Mouse (Mus musculus) layer of hippocampus, postnatal 10 days (tissue): Measurements from ENCODE around the gene Zfp819. TPM values are rescaled to one million over a fixed set of nuclear protein-coding genes. Genes with fewer than 3 reads are reported as not detected.
"Not testable (repeated sequence)": the region's sequence is repeated elsewhere in the genome, so short reads cannot be mapped to it uniquely, and the experiment has no call there.

ENCODE experiments used
- DNase-seq, 2 experiments: peaks; one replicate each; pipeline ENCODE4 v3.0.0; 2021; ENCODE audit warnings: low spot score in 2 of 2
- total RNA-seq, 2 experiments: library from RNA; stranded (reverse); gene quantifications; 2 replicates each; pipeline ENCODE4 v1.2.3; 2021

Gene Zfp819
- total RNA-seq, 2 experiments from 2014 or later: 0.36 TPM; not detected in 1

GRCm38 (mm10) chr7:43642587-43642986 lies 35.6 kb downstream of the Zfp819 start:
- DNase-seq: no peak

DNA sequence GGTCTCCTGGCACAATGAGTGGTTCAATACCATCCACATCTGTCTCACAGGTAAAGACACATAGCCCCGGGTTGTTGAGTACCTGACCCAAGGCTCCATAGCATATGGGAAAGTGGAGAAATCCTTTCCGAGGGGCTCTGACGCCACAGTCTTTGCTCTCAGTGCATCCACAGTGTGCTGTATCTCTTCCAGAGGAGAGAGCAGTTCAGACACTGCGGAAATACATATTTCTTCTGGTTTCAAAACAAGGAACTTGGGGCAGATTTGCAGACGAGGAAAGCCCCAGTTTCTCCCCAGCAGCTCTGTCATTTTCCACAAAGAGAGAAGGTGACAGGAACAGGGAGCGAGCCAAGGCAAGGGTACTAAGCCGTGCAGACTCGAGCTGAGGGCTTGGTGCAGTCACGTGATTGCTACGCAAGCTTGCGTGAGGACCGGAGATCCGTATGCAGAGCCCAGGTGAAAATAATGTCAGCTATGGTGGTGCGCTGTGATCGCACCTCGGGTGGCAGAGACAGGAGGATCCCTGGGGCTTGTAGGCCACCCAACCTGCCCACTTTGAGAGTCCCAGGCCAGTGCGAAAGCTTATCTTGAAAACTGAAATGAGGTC lies 36.2 kb downstream of the Zfp819 start:
- DNase-seq: no peak

GRCm38 (mm10) chr7:43652683-43653082 lies 45.7 kb downstream of the Zfp819 start:
- no peak for DNase-seq

GRCm38 (mm10) chr7:43654519-43654918 lies 47.5 kb downstream of the Zfp819 start:
- DNase-seq: no peak

DNA sequence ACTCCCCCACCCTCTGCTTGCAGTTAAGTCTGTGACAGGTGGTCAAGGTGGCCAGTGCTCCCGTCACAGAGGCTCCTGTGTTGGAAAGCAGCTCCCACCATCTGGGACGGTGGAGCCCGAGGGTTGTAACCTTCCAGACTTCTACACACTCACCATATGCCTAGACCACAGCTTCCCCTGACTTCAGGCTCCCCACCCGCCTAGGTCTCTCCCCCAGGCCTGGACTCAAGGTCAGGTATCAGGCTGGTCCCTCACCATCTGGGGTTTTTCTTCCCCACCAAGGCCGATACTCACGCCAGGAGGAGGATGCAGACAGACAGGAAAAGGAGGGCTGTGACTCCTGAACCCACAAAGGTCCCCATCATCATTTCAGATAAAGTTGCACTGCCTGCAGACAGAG lies 49.3 kb downstream of the Zfp819 start:
- no peak for DNase-seq

GRCm38 (mm10) chr7:43660002-43660401 lies 53.0 kb downstream of the Zfp819 start, which contains the start of gene Siglece:
Gene Siglece (minus strand): TSS chr7:43660161.
- DNase-seq: no peak

GRCm38 (mm10) chr7:43662804-43663203 lies 55.8 kb downstream of the Zfp819 start:
- no peak for DNase-seq

DNA sequence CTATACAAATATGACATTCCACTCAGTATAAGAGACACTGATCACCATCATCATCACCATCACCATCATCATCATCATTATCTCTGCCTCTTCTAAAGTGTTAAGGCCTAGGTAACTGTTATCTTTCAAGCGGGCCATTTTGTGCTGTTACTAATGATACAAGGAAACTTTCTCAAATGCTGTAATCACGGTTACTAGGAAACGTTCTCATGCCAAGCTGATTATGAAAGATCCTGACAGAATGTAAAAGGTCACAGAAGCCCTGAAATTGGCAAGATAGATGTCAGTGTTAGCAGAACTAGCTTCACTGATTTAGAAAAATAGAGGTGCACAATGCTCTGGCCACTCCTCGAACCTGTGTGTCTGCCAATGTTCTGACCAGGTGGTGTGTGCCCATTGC lies 60.3 kb downstream of the Zfp819 start:
- not testable (repeated sequence) for DNase-seq

Other genes starting within 250 kb of the Zfp819 start
- gene Siglecg, start 199.0 kb upstream of the Zfp819 start, total RNA-seq: under 1 TPM in 1 of 2 experiments, not detected in 1; 0.22 TPM
- gene Lim2, start 179.5 kb upstream of the Zfp819 start, total RNA-seq: not detected
- not detected for gene Nkg7, start 170.1 kb upstream of the Zfp819 start, total RNA-seq
- gene Cldnd2, start 166.4 kb upstream of the Zfp819 start, total RNA-seq: not detected
- 10 to 100 TPM; 61.8 to 68.0 TPM for gene Etfb, start 163.1 kb upstream of the Zfp819 start, total RNA-seq
- 1 to 10 TPM; 2.0 to 2.1 TPM for gene Gm45233, start 163.0 kb upstream of the Zfp819 start, total RNA-seq
- gene Vsig10l, start 144.0 kb upstream of the Zfp819 start, total RNA-seq: 1 to 10 TPM; 3.6 to 5.5 TPM
- 10 to 100 TPM; 51.1 to 51.6 TPM for gene Iglon5, start 117.1 kb upstream of the Zfp819 start, total RNA-seq
- gene 4931406B18Rik, start 101.2 kb upstream of the Zfp819 start, total RNA-seq: not detected
- gene Cd33, start 62.7 kb upstream of the Zfp819 start, total RNA-seq: 1 to 10 TPM; 5.5 to 8.4 TPM
- gene Zfp658, start 44.9 kb upstream of the Zfp819 start, total RNA-seq: 1 to 10 TPM; 6.4 to 6.5 TPM
- gene Zfp719, start 27.6 kb upstream of the Zfp819 start, total RNA-seq: 10 to 100 TPM; 19.9 to 25.9 TPM
- under 1 TPM in 1 of 2 experiments, not detected in 1; 0.16 TPM for gene Ceacam18, start 27.5 kb downstream of the Zfp819 start, total RNA-seq
- 1 to 10 TPM in 1 of 2 experiments, under 1 TPM in 1; 0.71 to 1.0 TPM for gene Siglece, start 53.0 kb downstream of the Zfp819 start, total RNA-seq
- 10 to 100 TPM; 15.0 to 15.2 TPM for gene Ctu1, start 64.8 kb downstream of the Zfp819 start, total RNA-seq
- under 1 TPM in 1 of 2 experiments, not detected in 1; 0.27 TPM for gene Klk14, start 83.2 kb downstream of the Zfp819 start, total RNA-seq
- gene Klk13, start 105.4 kb downstream of the Zfp819 start, total RNA-seq: not detected
- gene Klk12, start 161.7 kb downstream of the Zfp819 start, total RNA-seq: not detected
- gene Klk11, start 167.4 kb downstream of the Zfp819 start, total RNA-seq: not detected
- gene Klk10, start 173.9 kb downstream of the Zfp819 start, total RNA-seq: under 1 TPM; 0.31 to 0.43 TPM
- gene Klk9, start 184.7 kb downstream of the Zfp819 start, total RNA-seq: not detected
- gene Klk8, start 190.4 kb downstream of the Zfp819 start, total RNA-seq: 10 to 100 TPM; 23.5 to 25.0 TPM
- gene Klk7, start 204.1 kb downstream of the Zfp819 start, total RNA-seq: under 1 TPM; 0.29 to 0.62 TPM
- not detected for gene Klk6, start 217.3 kb downstream of the Zfp819 start, total RNA-seq
- gene Klk5, start 234.8 kb downstream of the Zfp819 start, total RNA-seq: not detected